Mouse (Mus musculus): ENCODE results near the gene Hoxd8. TPM values are rescaled to one million over a fixed set of nuclear protein-coding genes. Genes with fewer than 3 reads are reported as not detected.

Hoxd8 gene
- polyA plus RNA-seq, 2 experiments, result 0.04 to 0.06 TPM

GRCm38 (mm10) chr2:74656632-74657021 lies 47.8 kb upstream of the Hoxd8 start:
- 3% methylated on average over 4 of the region's 4 CpGs for WGBS (ENCODE audit: insufficient replicate concordance)
- Histone ChIP-seq H3K4me3 (ENCODE audit: insufficient read depth in 1 of 2, low read depth in 2 of 2, low read length in 2 of 2) (no peak overlapping the region), H3K27ac (no peak overlapping the region), H3K36me3 (replicated peaks; ENCODE audit: control insufficient read depth, insufficient read depth, low read depth) (no peaks in the 10 kb centered on the region), H3K4me1 (replicated peaks; ENCODE audit: control insufficient read depth in 2 of 2, insufficient read depth in 2 of 2, low read length in 1 of 2) (no peaks in the 10 kb centered on the region), H3K9me3 (ENCODE audit: control insufficient read depth, low read length) (no peaks in the 10 kb centered on the region), H3K4me2 (ENCODE audit: low read depth) (no peak overlapping the region), H3K9ac (replicated peaks) (no peak overlapping the region), H3K27me3 (ENCODE audit: control insufficient read depth, insufficient read depth, low read length) (peaks cover 91% of the 10 kb centered on the region)
- DNase-seq (ENCODE audit: low read depth in 3 of 3, low spot score in 3 of 3) (no peak), ATAC-seq (ENCODE audit: insufficient read depth) (no peak)
- no peak for TF ChIP-seq CTCF (IDR thresholded peaks at IDR 0.05; ENCODE audit: low read depth)
- no peak for TF ChIP-seq EP300 (IDR thresholded peaks at IDR 0.05; ENCODE audit: low read depth)

- no peak for DNase-seq (ENCODE audit: low read depth in 3 of 3, low spot score in 3 of 3)
- no peak overlapping the region for H3K4me3 ChIP-seq (ENCODE audit: insufficient read depth in 1 of 2, low read depth in 2 of 2, low read length in 2 of 2)
These were observed 47.0 kb upstream of the Hoxd8 start for GRCm38 (mm10) chr2:74657251-74658023.

GRCm38 (mm10) chr2:74658024-74658666 lies 46.3 kb upstream of the Hoxd8 start:
- WGBS (ENCODE audit: insufficient replicate concordance), result 1% methylated on average over 15 of the region's 15 CpGs

More at GRCm38 (mm10) chr2:74657251-74658023, 47.0 kb upstream of the Hoxd8 start:
- WGBS (ENCODE audit: insufficient replicate concordance), result 3% methylated on average over 62 of the region's 62 CpGs
- H3K4me1 ChIP-seq (replicated peaks; ENCODE audit: control insufficient read depth in 2 of 2, insufficient read depth in 2 of 2, low read length in 1 of 2), result no peaks in the 10 kb centered on the region
- H3K9ac ChIP-seq (replicated peaks), result no peak overlapping the region
- H3K27me3 ChIP-seq (ENCODE audit: control insufficient read depth, insufficient read depth, low read length), result peaks cover 91% of the 10 kb centered on the region
- H3K27ac ChIP-seq, result no peak overlapping the region
- no peak for TF ChIP-seq EP300 (IDR thresholded peaks at IDR 0.05; ENCODE audit: low read depth)
- no peak for TF ChIP-seq CTCF (IDR thresholded peaks at IDR 0.05; ENCODE audit: low read depth)
- no peak for ATAC-seq (ENCODE audit: insufficient read depth)
- no peak overlapping the region for H3K4me2 ChIP-seq (ENCODE audit: low read depth)
- H3K9me3 ChIP-seq (ENCODE audit: control insufficient read depth, low read length), result no peaks in the 10 kb centered on the region
- no peaks in the 10 kb centered on the region for H3K36me3 ChIP-seq (replicated peaks; ENCODE audit: control insufficient read depth, insufficient read depth, low read depth)

GRCm38 (mm10) chr2:74658667-74659371 lies 45.6 kb upstream of the Hoxd8 start:
- no peak overlapping the region for H3K4me2 ChIP-seq (ENCODE audit: low read depth)
- peaks cover 100% of the 10 kb centered on the region for H3K27me3 ChIP-seq (ENCODE audit: control insufficient read depth, insufficient read depth, low read length)
- no peak for TF ChIP-seq CTCF (IDR thresholded peaks at IDR 0.05; ENCODE audit: low read depth)
- no peak for TF ChIP-seq EP300 (IDR thresholded peaks at IDR 0.05; ENCODE audit: low read depth)
- ATAC-seq (ENCODE audit: insufficient read depth) (no peak), DNase-seq (ENCODE audit: low read depth in 3 of 3, low spot score in 3 of 3) (no peak)
- no peak overlapping the region for H3K4me3 ChIP-seq (ENCODE audit: insufficient read depth in 1 of 2, low read depth in 2 of 2, low read length in 2 of 2)
- H3K27ac ChIP-seq, result no peak overlapping the region
- H3K36me3 ChIP-seq (replicated peaks; ENCODE audit: control insufficient read depth, insufficient read depth, low read depth), result no peaks in the 10 kb centered on the region
- 1% methylated on average over 47 of the region's 47 CpGs for WGBS (ENCODE audit: insufficient replicate concordance)
- no peaks in the 10 kb centered on the region for H3K4me1 ChIP-seq (replicated peaks; ENCODE audit: control insufficient read depth in 2 of 2, insufficient read depth in 2 of 2, low read length in 1 of 2)
- no peaks in the 10 kb centered on the region for H3K9me3 ChIP-seq (ENCODE audit: control insufficient read depth, low read length)
- H3K9ac ChIP-seq (replicated peaks), result no peak overlapping the region

More at GRCm38 (mm10) chr2:74658024-74658666, 46.3 kb upstream of the Hoxd8 start:
- no peaks in the 10 kb centered on the region for H3K9me3 ChIP-seq (ENCODE audit: control insufficient read depth, low read length)
- ATAC-seq (ENCODE audit: insufficient read depth), result no peak
- H3K27ac ChIP-seq, result no peak overlapping the region
- no peak overlapping the region for H3K4me2 ChIP-seq (ENCODE audit: low read depth)
- TF ChIP-seq EP300 (IDR thresholded peaks at IDR 0.05; ENCODE audit: low read depth) (no peak), CTCF (IDR thresholded peaks at IDR 0.05; ENCODE audit: low read depth) (no peak)
- no peak overlapping the region for H3K9ac ChIP-seq (replicated peaks)
- H3K4me1 ChIP-seq (replicated peaks; ENCODE audit: control insufficient read depth in 2 of 2, insufficient read depth in 2 of 2, low read length in 1 of 2), result no peaks in the 10 kb centered on the region
- H3K27me3 ChIP-seq (ENCODE audit: control insufficient read depth, insufficient read depth, low read length), result peaks cover 96% of the 10 kb centered on the region
- no peak overlapping the region for H3K4me3 ChIP-seq (ENCODE audit: insufficient read depth in 1 of 2, low read depth in 2 of 2, low read length in 2 of 2)
- H3K36me3 ChIP-seq (replicated peaks; ENCODE audit: control insufficient read depth, insufficient read depth, low read depth), result no peaks in the 10 kb centered on the region
- no peak for DNase-seq (ENCODE audit: low read depth in 3 of 3, low spot score in 3 of 3)

- H3K4me1 ChIP-seq (replicated peaks; ENCODE audit: control insufficient read depth in 2 of 2, insufficient read depth in 2 of 2, low read length in 1 of 2), result no peaks in the 10 kb centered on the region
- H3K9me3 ChIP-seq (ENCODE audit: control insufficient read depth, low read length), result no peaks in the 10 kb centered on the region
- TF ChIP-seq CTCF (IDR thresholded peaks at IDR 0.05; ENCODE audit: low read depth), result no peak
- no peak for TF ChIP-seq EP300 (IDR thresholded peaks at IDR 0.05; ENCODE audit: low read depth)
- peaks cover 100% of the 10 kb centered on the region for H3K27me3 ChIP-seq (ENCODE audit: control insufficient read depth, insufficient read depth, low read length)
- DNase-seq (ENCODE audit: low read depth in 3 of 3, low spot score in 3 of 3) (no peak), ATAC-seq (ENCODE audit: insufficient read depth) (no peak)
- no peaks in the 10 kb centered on the region for H3K36me3 ChIP-seq (replicated peaks; ENCODE audit: control insufficient read depth, insufficient read depth, low read depth)
- no peak within 1 kb of the TSS for H3K4me3 ChIP-seq (ENCODE audit: insufficient read depth in 1 of 2, low read depth in 2 of 2, low read length in 2 of 2)
- no peak within 1 kb of the TSS for H3K9ac ChIP-seq (replicated peaks)
- WGBS (ENCODE audit: insufficient replicate concordance), result 5% methylated on average over 28 of the region's 28 CpGs
- H3K27ac ChIP-seq, result no peak within 1 kb of the TSS
- no peak within 1 kb of the TSS for H3K4me2 ChIP-seq (ENCODE audit: low read depth)
These were observed 44.9 kb upstream of the Hoxd8 start, which contains the start of gene Evx2 for GRCm38 (mm10) chr2:74659507-74660005. TSS of gene Evx2 (minus strand) at chr2:74659557.

Measured in liver, embryonic 14.5 days (tissue).